Mouse (Mus musculus): Measurements from ENCODE around the gene Slc35f1.

- TF ChIP-seq CTCF (conservative IDR thresholded peaks at IDR 0.05; ENCODE audit: low read length), result no peak
- no peak for TF ChIP-seq NANOG (IDR thresholded peaks at IDR 0.05; ENCODE audit: borderline replicate concordance, low read length)
Observed at GRCm38 (mm10) chr10:52982836-52983235, 292.5 kb downstream of the Slc35f1 start.

Data from E14TG2a.4 (cell line).